Mouse (Mus musculus) CH12.LX (cell line): ENCODE data around the gene Mroh2a. TPM values are rescaled to one million over a fixed set of nuclear protein-coding genes. Genes with fewer than 3 reads are reported as not detected.
A peak's percentile ranks its signal among the peaks of the same experiment; 100 is the strongest.

Experiments
- DNase-seq: peaks from one replicate; pipeline ENCODE4 v3.0.0-alpha.2; 2013; ENCODE audit errors: extremely low read depth
- H3K27ac ChIP-seq: 2 replicates; pipeline ENCODE4 v1.5.1; 2012; ENCODE audit warnings: low read depth, mild to moderate bottlenecking, control low read depth, moderate library complexity; ENCODE audit not compliant: insufficient read depth
- H3K27me3 ChIP-seq: replicated peaks from 2 replicates; pipeline ENCODE3; 2012; ENCODE audit warnings: inconsistent platforms
- H3K36me3 ChIP-seq, 2 experiments: replicated peaks in 1 of 2; 2 replicates each; pipeline versions ENCODE3 to v1.6.1; 2012; ENCODE audit warnings: inconsistent platforms in 1 of 2, low read length in 1 of 2, mild to moderate bottlenecking in 1 of 2, mixed read lengths in 1 of 2, moderate library complexity in 1 of 2; ENCODE audit not compliant: control insufficient read depth in 1 of 2, insufficient read depth in 1 of 2
- H3K4me1 ChIP-seq, 2 experiments: 2 replicates each; pipeline ENCODE4 v1.6.1; 2012; ENCODE audit warnings: inconsistent platforms in 1 of 2, moderate library complexity in 1 of 2; ENCODE audit not compliant: insufficient read depth in 2 of 2, control insufficient read depth in 1 of 2
- H3K4me2 ChIP-seq: 2 replicates; pipeline ENCODE4 v1.6.1; 2012; ENCODE audit warnings: low read depth, mild to moderate bottlenecking, control low read depth; ENCODE audit not compliant: poor library complexity, insufficient read depth, severe bottlenecking
- H3K4me3 ChIP-seq, 3 experiments: fragments of 150-350 bp in 1 of 3; sonication (generic) in 1 of 3; replicated peaks in 1 of 3; 2 replicates each; pipeline versions ENCODE3 to v1.5.1; 2011 to 2012; ENCODE audit warnings: low read depth in 2 of 3, low read length in 2 of 3, mild to moderate bottlenecking in 2 of 3, moderate library complexity in 2 of 3, control low read depth in 1 of 3, improper control_type of control experiment in 1 of 3, inconsistent platforms in 1 of 3, mixed read lengths in 1 of 3; ENCODE audit not compliant: poor library complexity in 1 of 3
- H3K79me2 ChIP-seq: replicated peaks from 2 replicates; pipeline ENCODE4 v1.6.1; 2012; ENCODE audit warnings: mild to moderate bottlenecking, moderate library complexity; ENCODE audit not compliant: control insufficient read depth, poor library complexity, insufficient read depth, severe bottlenecking; ENCODE audit errors: extremely low read depth
- H3K9ac ChIP-seq: 2 replicates; pipeline ENCODE4 v1.6.1; 2012; ENCODE audit warnings: low read depth, mild to moderate bottlenecking, control low read depth, moderate library complexity; ENCODE audit not compliant: insufficient read depth
- H3K9me3 ChIP-seq: replicated peaks from 2 replicates; pipeline ENCODE3; 2012; ENCODE audit warnings: low read length, inconsistent platforms, mixed read lengths
- CHD2 ChIP-seq: IDR thresholded peaks from 2 replicates; pipeline ENCODE4 v1.6.1; 2011; ENCODE audit warnings: low read length, improper control_type of control experiment
- CTCF ChIP-seq, 2 experiments: IDR thresholded peaks in 1 of 2; conservative IDR thresholded peaks in 1 of 2; 2 replicates each; pipeline ENCODE4 v1.5.1; 2011 to 2012; ENCODE audit warnings: low read depth in 2 of 2, low read length in 2 of 2, improper control_type of control experiment in 1 of 2, inconsistent platforms in 1 of 2, mild to moderate bottlenecking in 1 of 2, moderate library complexity in 1 of 2
- ELF1 ChIP-seq: IDR thresholded peaks from 2 replicates; pipeline ENCODE4 v1.6.1; 2014; ENCODE audit warnings: low read depth, mild to moderate bottlenecking, inconsistent platforms, low read length, improper control_type of control experiment
- EP300 ChIP-seq: IDR thresholded peaks from 2 replicates; pipeline ENCODE4 v1.6.1; 2011; ENCODE audit warnings: low read length, improper control_type of control experiment
- GABPA ChIP-seq: IDR thresholded peaks from 2 replicates; pipeline ENCODE4 v1.6.1; 2012; ENCODE audit warnings: low read depth, low read length, improper control_type of control experiment, inconsistent platforms; ENCODE audit not compliant: insufficient replicate concordance
- IRF4 ChIP-seq: IDR thresholded peaks from 2 replicates; pipeline ENCODE4 v1.6.1; 2014; ENCODE audit warnings: low read depth, mild to moderate bottlenecking, inconsistent platforms, low read length, improper control_type of control experiment
- KAT2A ChIP-seq: IDR thresholded peaks from 2 replicates; pipeline ENCODE4 v1.6.1; 2012; ENCODE audit warnings: low read length, improper control_type of control experiment, inconsistent platforms; ENCODE audit not compliant: insufficient replicate concordance
- MAFK ChIP-seq: IDR thresholded peaks from 2 replicates; pipeline ENCODE4 v1.6.1; 2011; ENCODE audit warnings: low read length, improper control_type of control experiment; ENCODE audit not compliant: insufficient replicate concordance
- MAX ChIP-seq: IDR thresholded peaks from 2 replicates; pipeline ENCODE4 v1.6.1; 2011; ENCODE audit warnings: low read length, improper control_type of control experiment
- MEF2A ChIP-seq: IDR thresholded peaks from 2 replicates; pipeline ENCODE4 v1.6.1; 2014; ENCODE audit warnings: low read depth, mild to moderate bottlenecking, inconsistent platforms, low read length, improper control_type of control experiment, borderline replicate concordance
- MXI1 ChIP-seq: IDR thresholded peaks from 2 replicates; pipeline ENCODE4 v1.6.1; 2011; ENCODE audit warnings: mild to moderate bottlenecking, low read depth, low read length, improper control_type of control experiment
- MYC ChIP-seq: IDR thresholded peaks from 2 replicates; pipeline ENCODE4 v1.6.1; 2011; ENCODE audit warnings: low read depth, mild to moderate bottlenecking, improper control_type of control experiment, low read length
- NELFE ChIP-seq: IDR thresholded peaks from 2 replicates; pipeline ENCODE4 v1.6.1; 2011; ENCODE audit warnings: low read depth, low read length, improper control_type of control experiment
- NRF1 ChIP-seq: IDR thresholded peaks from 2 replicates; pipeline ENCODE4 v1.6.1; 2014; ENCODE audit warnings: low read depth, mild to moderate bottlenecking, inconsistent platforms, low read length, improper control_type of control experiment, moderate library complexity
- PAX5 ChIP-seq: IDR thresholded peaks from 2 replicates; pipeline ENCODE4 v1.6.1; 2012; ENCODE audit warnings: low read length, inconsistent platforms, mixed read lengths
- POLR2AphosphoS2 ChIP-seq: IDR thresholded peaks from 2 replicates; pipeline ENCODE4 v1.6.1; 2011; ENCODE audit warnings: low read depth, low read length, improper control_type of control experiment
- RAD21 ChIP-seq: IDR thresholded peaks from 2 replicates; pipeline ENCODE4 v1.6.1; 2011; ENCODE audit warnings: low read depth, mild to moderate bottlenecking, low read length, improper control_type of control experiment, moderate library complexity
- SIN3A ChIP-seq: IDR thresholded peaks from 2 replicates; pipeline ENCODE4 v1.6.1; 2012; ENCODE audit warnings: low read length, improper control_type of control experiment, inconsistent platforms
- SMC3 ChIP-seq: IDR thresholded peaks from 2 replicates; pipeline ENCODE4 v1.6.1; 2011; ENCODE audit warnings: low read depth, low read length, improper control_type of control experiment
- TBP ChIP-seq: conservative IDR thresholded peaks from 2 replicates; pipeline ENCODE4 v1.6.1; 2011; ENCODE audit warnings: low read depth, low read length, improper control_type of control experiment
- TCF12 ChIP-seq: IDR thresholded peaks from 2 replicates; pipeline ENCODE4 v1.6.1; 2014; ENCODE audit warnings: low read depth, mild to moderate bottlenecking, inconsistent platforms, low read length, improper control_type of control experiment
- UBTF ChIP-seq: IDR thresholded peaks from 2 replicates; pipeline ENCODE4 v1.6.1; 2012; ENCODE audit warnings: low read depth, mild to moderate bottlenecking, inconsistent platforms, low read length, improper control_type of control experiment, moderate library complexity
- USF1 ChIP-seq: IDR thresholded peaks from 2 replicates; pipeline ENCODE4 v1.6.1; 2014; ENCODE audit warnings: low read depth, mild to moderate bottlenecking, inconsistent platforms, low read length, improper control_type of control experiment
- ZC3H11A ChIP-seq: IDR thresholded peaks from 2 replicates; pipeline ENCODE4 v1.6.1; 2012; ENCODE audit warnings: low read depth, mild to moderate bottlenecking, inconsistent platforms, low read length, improper control_type of control experiment
- ZKSCAN1 ChIP-seq: IDR thresholded peaks from 2 replicates; pipeline ENCODE4 v1.6.1; 2012; ENCODE audit warnings: low read depth, inconsistent platforms, low read length, improper control_type of control experiment, borderline replicate concordance
- ZMIZ1 ChIP-seq: IDR thresholded peaks from 2 replicates; pipeline ENCODE4 v1.6.1; 2012; ENCODE audit warnings: low read depth, mild to moderate bottlenecking, inconsistent platforms, low read length, improper control_type of control experiment
- dilution Hi-C: fragments of 300-500 bp; cut with MboI; formaldehyde crosslinking; loops from 2 replicates; pipeline ENCODE4 v1.14.3; 2020; ENCODE audit warnings: low sequenced_read_pairs; ENCODE audit not compliant: extremely low pct_unique_long_range_greater_than_20kb, extremely low pct_ligation_motif_present
- in situ Hi-C: fragments of 300-500 bp; cut with MboI; formaldehyde crosslinking; loops from 3 replicates; pipeline ENCODE4 v1.14.3; 2019; ENCODE audit warnings: low sequenced_read_pairs, low pct_ligation_motif_present, low pct_unique_long_range_greater_than_20kb, mixed read lengths
- polyA plus RNA-seq: library from polyadenylated mRNA; unstranded; fragments of >175 nt; gene quantifications from 2 replicates; pipeline ENCODE4 v1.2.1, GENCODE M21; 2012; ENCODE audit warnings: low read depth; ENCODE audit not compliant: insufficient read length
- total RNA-seq, 2 experiments: library from RNA; depleted of rRNA; stranded (reverse); fragments of 300-350 nt in 1 of 2; fragments of >200 nt in 1 of 2; gene quantifications; 2 replicates each; pipeline ENCODE4 v1.2.3; 2012 to 2014

Gene Mroh2a
- total and polyA plus RNA-seq, 3 experiments: 0.17 to 1.0 TPM; not detected in 1

GRCm38 (mm10) chr1:88289917-88290316 is 63.1 kb downstream of the Mroh2a start:
- no peaks in the 10 kb centered on the region for H3K36me3 ChIP-seq
- H3K9me3 ChIP-seq: peaks cover 10% of the 10 kb centered on the region
- DNase-seq: peak; percentile 91
- TF ChIP-seq MAX: peak; percentile 63; the same call in 1 of the 2 replicates
- no peak for TF ChIP-seq EP300
- peak; percentile 89 for TF ChIP-seq SMC3
- 0 out of 2 replicates have a peak, but pooled peaks have one; percentile 11 for TF ChIP-seq ZC3H11A
- 0 out of 2 replicates have a peak, but pooled peaks have one; percentile 24 for TF ChIP-seq IRF4
- TF ChIP-seq KAT2A: no peak
- no peak for TF ChIP-seq GABPA
- TF ChIP-seq CTCF (conservative IDR thresholded peaks at IDR 0.05 in 1 of 2, IDR thresholded peaks at IDR 0.05 in 1 of 2; ENCODE audit: low read depth in 2 of 2, low read length in 2 of 2): peak in 1 of 2 experiments; percentile 98; a peak in 2 of 4 replicates
- peak; percentile 88 for TF ChIP-seq RAD21
- TF ChIP-seq MYC: peak; percentile 75
- peaks cover 63% of the 10 kb centered on the region for H3K27me3 ChIP-seq
- H3K4me1 ChIP-seq: no peaks in the 10 kb centered on the region
- no peak overlapping the region for H3K27ac ChIP-seq
- no peak overlapping the region for H3K9ac ChIP-seq
- H3K4me3 ChIP-seq: no peak overlapping the region
- dilution Hi-C loops (no loop called here), in situ Hi-C loops (loop anchor here (10.0 to 25.0 kb wide), 2 partner anchors 155 to 328 kb away; partner anchors contain the start of gene Ugt1a6a)
- H3K4me2 ChIP-seq: no peak overlapping the region
- no peaks in the 10 kb centered on the region for H3K79me2 ChIP-seq

- dilution Hi-C loops (no loop called here), in situ Hi-C loops (loop anchor here (25.0 kb wide), 1 partner anchor 328 kb away; no protein-coding TSS in a partner anchor)
- Histone ChIP-seq H3K9me3 (peaks cover 6% of the 10 kb centered on the region), H3K4me3 (no peak overlapping the region), H3K9ac (no peak overlapping the region), H3K79me2 (no peaks in the 10 kb centered on the region), H3K4me2 (no peak overlapping the region), H3K4me1 (no peaks in the 10 kb centered on the region), H3K36me3 (no peaks in the 10 kb centered on the region), H3K27ac (no peak overlapping the region), H3K27me3 (peaks cover 57% of the 10 kb centered on the region)
- DNase-seq: no peak
- TF ChIP-seq NRF1: no peak
- no peak for TF ChIP-seq NELFE
- TF ChIP-seq PAX5: no peak
- TF ChIP-seq USF1: no peak
- TF ChIP-seq ZKSCAN1: no peak
- no peak for TF ChIP-seq ZMIZ1
- TF ChIP-seq MAX: no peak
- no peak for TF ChIP-seq CHD2
- TF ChIP-seq ELF1: no peak
- TF ChIP-seq IRF4: no peak
- TF ChIP-seq POLR2AphosphoS2: no peak
- TF ChIP-seq MAFK: no peak
- TF ChIP-seq MEF2A: no peak
- no peak for TF ChIP-seq TBP
- TF ChIP-seq MXI1: no peak
- TF ChIP-seq SIN3A: no peak
- no peak for TF ChIP-seq UBTF
- TF ChIP-seq TCF12: no peak
Observed at GRCm38 (mm10) chr1:88290511-88290910, 63.7 kb downstream of the Mroh2a start.
